Mouse (Mus musculus) regulatory T cell (primary cell): Measurements from ENCODE around the gene Tshz2.

Experiments used
- in situ Hi-C: fragments of 300-600 bp; cut with MboI, MseI; formaldehyde crosslinking; loops from one replicate; pipeline ENCODE4 v1.15.1; 2025; ENCODE audit warnings: high pct_unique_total_duplicates

Gene Tshz2

GRCm38 (mm10) chr2:170103852-170104251 is 471.0 kb downstream of the Tshz2 start:
- in situ Hi-C loops: loop anchor here (25.0 kb wide), 1 partner anchor 408 kb away; no protein-coding TSS in a partner anchor

- in situ Hi-C loops: loop anchor here (25.0 kb wide), 1 partner anchor 408 kb away; no protein-coding TSS in a partner anchor
These were observed 471.6 kb downstream of the Tshz2 start for GRCm38 (mm10) chr2:170104396-170104795.

- in situ Hi-C loops: loop anchor here (25.0 kb wide), 1 partner anchor 406 kb away; no protein-coding TSS in a partner anchor
These were observed 473.2 kb downstream of the Tshz2 start for GRCm38 (mm10) chr2:170106000-170106399.

DNA sequence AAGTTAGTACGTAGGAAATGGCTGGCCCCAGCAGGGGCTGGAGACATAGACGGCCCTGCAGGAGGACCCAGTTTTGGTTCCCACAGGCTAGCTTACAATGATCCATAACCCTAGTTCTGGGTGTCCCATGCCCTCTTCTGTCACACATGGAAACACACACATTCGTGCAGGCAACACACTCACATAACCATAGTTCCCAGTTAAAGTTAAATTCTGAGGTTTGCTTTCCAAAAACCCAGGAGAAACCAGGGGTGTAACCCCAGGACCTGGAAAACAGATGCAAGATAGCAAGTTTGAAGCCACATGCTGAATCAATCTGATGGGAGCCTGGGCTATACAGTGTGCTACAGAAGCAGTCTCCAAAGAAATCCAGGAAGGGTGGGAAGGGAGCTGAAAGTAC is 475.0 kb downstream of the Tshz2 start:
- in situ Hi-C loops: loop anchor here (25.0 kb wide), 1 partner anchor 405 kb away; no protein-coding TSS in a partner anchor

DNA sequence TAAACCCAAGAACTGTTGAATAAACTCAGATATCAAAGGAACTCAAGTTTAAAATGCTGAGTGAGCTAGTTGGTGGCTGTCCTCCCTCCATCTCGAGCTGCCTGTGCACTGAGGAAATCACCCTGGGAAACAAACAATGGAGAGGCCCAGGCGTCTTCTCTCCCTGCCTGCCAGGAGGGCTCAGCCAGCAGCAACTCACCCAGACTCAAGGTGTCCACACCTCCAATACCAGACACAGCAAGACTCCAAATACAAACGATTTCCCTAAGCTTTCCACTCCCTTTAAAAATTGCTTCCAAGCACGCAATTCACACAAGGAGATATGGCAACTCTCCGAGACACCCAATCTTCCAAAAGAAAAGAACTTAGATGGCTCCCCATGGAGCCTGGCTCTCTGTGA is 476.7 kb downstream of the Tshz2 start:
- in situ Hi-C loops: loop anchor here (25.0 kb wide), 1 partner anchor 403 kb away; no protein-coding TSS in a partner anchor

DNA sequence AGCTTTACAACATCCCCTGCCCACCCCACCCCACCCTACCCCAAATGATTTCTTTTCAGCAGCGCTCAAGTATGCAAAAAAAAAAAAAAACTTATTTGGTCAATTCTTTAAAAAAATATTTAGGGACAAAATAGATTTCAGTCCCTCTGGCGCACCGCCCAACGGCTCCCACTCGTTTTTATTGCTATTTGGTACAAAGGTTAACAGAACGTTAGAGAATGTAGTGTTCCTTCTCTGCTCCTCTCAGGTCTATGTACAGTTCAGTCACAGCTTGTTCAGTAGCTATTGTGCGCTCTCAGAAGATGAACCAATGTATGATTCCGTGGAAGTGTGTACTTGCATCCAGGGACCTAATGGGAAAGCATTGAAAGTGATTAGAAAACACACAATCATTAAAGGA is 477.5 kb downstream of the Tshz2 start:
- in situ Hi-C loops: loop anchor here (10.0 to 25.0 kb wide), 2 partner anchors 124 to 402 kb away; no protein-coding TSS in a partner anchor

DNA sequence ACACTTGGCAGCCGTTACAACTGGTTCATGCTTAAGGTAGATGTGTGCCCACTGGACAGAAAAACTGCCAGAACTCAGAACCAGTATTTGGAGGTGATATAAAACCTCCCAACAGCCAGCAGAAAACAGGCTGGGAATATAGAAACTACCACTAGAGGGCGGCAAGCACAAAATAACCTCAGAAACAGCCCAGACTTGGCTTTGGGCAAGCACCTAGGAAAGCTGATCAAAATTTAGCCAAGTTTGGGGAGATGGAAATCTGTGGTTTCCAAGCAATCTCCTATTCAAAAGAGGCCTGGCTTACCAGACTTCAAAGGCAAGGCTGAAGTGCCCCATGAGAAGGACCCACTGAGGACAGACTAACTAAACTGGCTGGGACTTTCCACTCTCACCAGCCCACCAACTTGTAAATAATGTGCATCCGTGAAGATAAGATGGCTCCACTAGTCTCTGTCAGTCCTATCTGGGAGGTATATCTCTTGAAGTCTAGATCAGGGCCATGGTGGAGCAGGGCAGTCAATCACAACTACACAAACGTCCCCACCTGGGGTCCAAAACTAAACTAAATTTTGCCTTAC is 484.0 kb downstream of the Tshz2 start:
- in situ Hi-C loops: loop anchor here (5.0 to 25.0 kb wide), 4 partner anchors 91 to 396 kb away; no protein-coding TSS in a partner anchor

DNA sequence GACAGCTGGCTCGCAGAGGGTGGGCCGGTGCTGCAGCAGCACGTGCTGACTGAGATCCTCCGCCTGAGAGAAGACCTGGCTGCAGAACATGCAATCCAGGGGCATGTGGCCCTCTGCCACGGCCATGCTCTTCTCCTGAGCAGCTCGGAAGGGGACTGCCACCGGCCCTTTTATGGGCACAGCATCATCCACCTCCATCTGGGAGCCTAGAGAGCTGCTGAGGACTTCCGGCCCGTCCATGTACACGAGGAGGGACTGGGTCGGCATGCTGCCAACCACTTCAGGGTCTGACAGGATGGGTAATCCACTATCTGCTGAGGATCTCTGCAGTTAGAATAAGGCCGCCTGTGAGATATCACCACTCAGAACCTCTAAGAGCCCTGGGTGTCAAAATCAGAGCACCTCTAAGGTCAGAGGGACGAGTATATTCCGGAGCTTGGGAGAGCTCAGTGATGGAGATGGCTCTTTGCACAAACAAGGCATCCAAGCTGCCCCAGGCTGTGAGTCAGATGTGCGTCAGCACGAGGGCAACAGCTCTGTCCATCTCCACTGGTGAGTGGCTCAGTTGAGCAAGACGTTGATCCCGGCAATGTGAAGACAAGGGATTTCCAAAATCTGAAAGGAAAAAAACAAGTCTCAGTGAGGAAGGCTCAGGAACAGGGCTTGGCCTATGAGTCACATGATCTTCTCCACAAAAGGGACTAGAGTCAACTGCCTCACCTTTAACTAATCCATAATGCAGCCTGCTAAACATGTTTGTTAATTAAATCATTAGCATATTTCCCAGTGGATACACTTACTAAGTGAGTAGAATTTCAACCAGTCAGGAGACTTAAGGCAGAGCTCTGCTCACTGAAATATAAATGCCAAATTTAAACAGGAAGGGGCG is 487.6 kb downstream of the Tshz2 start:
- in situ Hi-C loops: loop anchor here (25.0 kb wide), 1 partner anchor 392 kb away; no protein-coding TSS in a partner anchor
